Mouse (Mus musculus) left cerebral cortex, postnatal 4 days (tissue): ENCODE measurements around the gene Gstm4. TPM values are rescaled to one million over a fixed set of nuclear protein-coding genes. Genes with fewer than 3 reads are reported as not detected.
"Not testable (repeated sequence)": the region's sequence is repeated elsewhere in the genome, so short reads cannot be mapped to it uniquely, and the experiment has no call there.

ENCODE experiments used
- DNase-seq: peaks from one replicate; pipeline ENCODE4 v3.0.0-alpha.2; 2022
- intact Hi-C: fragments of 180-260 bp; cut with DNase I; formaldehyde crosslinking; loops from one replicate; pipeline ENCODE4 v1.15.1; 2025
- total RNA-seq, 2 experiments: library from RNA; stranded (reverse); gene quantifications; 2 replicates each; pipeline ENCODE4 v1.2.3; 2021

Gene Gstm4
- total RNA-seq, 2 experiments from 2014 or later: 10.3 to 10.9 TPM

- intact Hi-C loops: loop anchor here (5.0 kb wide), 1 partner anchor 77 kb away; the partner anchor contains the start of gene Gnai3
Measured at GRCm38 (mm10) chr3:108070295-108071293, 25.9 kb upstream of the Gstm4 start.

DNA sequence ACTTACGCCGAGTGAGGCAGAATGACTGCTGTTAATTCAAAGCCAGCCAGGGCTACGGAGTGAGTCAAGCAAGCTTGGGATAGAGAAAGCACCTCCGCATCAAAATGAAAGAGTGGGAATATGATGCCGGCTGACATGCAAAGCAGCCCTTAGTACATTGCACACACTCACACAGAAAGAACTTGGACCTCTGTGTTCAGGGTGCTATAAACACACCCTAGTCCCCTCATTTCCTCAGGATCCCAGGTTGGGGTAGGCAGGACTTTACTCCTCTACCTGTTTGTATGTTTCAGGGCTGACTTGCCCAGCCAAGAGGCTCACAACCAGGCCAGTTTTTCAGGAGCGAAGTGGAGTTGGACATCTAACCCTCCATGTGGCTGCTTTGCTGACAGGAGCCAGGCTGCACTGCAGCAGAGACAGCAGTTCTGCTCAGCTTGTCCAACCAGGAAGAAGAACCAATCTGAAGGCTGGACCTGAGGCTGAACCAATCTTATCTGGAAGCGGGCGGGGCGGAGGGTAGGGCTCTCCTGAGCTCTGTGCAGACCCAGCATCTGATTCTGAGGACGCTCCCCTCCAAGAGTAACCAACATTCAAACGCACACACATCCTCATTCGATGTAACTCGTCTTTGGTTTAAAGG lies 24.7 kb upstream of the Gstm4 start:
- DNase-seq: no peak
- intact Hi-C loops: no loop called here

More at GRCm38 (mm10) chr3:108070295-108071293, 25.9 kb upstream of the Gstm4 start:
- peak; percentile 58 for DNase-seq

- intact Hi-C loops: no loop called here
- DNase-seq: no peak
Measured at GRCm38 (mm10) chr3:108068826-108069225, 24.1 kb upstream of the Gstm4 start.

- no peak for DNase-seq
- intact Hi-C loops: no loop called here
Measured at GRCm38 (mm10) chr3:108067370-108067934, 22.8 kb upstream of the Gstm4 start.

- intact Hi-C loops: no loop called here
- no peak for DNase-seq
Measured at GRCm38 (mm10) chr3:108065551-108065950, 20.9 kb upstream of the Gstm4 start.

DNA sequence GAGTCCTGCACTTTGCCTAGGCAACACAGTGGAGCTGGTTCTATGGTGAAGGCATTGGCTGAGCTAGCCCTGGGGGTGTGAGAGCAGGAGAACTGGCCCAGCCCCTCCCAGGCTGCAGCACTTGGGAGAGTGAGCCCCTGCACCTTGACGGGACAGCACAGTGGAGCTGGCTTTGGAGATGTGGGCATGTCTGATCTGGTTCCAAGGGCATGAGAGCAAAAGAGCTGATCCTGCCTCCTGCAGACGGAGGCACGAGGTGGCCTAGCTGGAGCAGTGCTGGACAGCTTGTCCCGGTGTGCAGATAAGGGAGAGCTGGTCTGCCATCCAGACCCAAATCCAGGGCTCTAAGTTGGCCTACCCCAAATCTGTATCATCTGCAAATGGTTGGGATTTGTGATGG lies 20.0 kb upstream of the Gstm4 start:
- no peak for DNase-seq
- intact Hi-C loops: loop anchor here (5.0 kb wide), 1 partner anchor 367 kb away; the partner anchor contains the start of gene Ahcyl1

- intact Hi-C loops: loop anchor here (5.0 kb wide), 1 partner anchor 365 kb away; the partner anchor contains the start of gene Ahcyl1
- no peak for DNase-seq
Measured at GRCm38 (mm10) chr3:108062648-108063047, 18.0 kb upstream of the Gstm4 start.

GRCm38 (mm10) chr3:108061420-108061819 lies 16.7 kb upstream of the Gstm4 start:
- intact Hi-C loops: loop anchor here (2.0 to 5.0 kb wide), 2 partner anchors 195 to 364 kb away; partner anchors contain the start of gene Ahcyl1
- peak; percentile 31 for DNase-seq

DNA sequence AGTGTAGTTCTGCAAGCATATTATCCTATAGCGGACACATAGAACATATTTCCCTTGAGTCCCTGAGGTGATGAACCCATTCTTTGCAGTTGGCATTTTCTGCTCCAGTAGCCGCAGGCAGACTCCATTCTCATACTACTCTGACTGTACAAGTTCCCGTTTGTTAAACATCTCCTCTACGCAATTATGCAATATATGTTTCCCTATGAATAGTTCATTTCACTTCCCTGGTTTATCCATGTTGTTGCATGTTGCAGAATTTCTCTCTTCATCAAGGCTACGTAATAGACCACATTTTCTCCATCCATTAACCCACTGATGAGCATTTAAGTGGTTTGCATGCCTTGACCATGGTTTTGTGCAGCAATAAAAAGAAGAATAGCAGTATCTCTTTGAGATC lies 5.8 kb upstream of the Gstm4 start:
- DNase-seq: no peak
- intact Hi-C loops: no loop called here

GRCm38 (mm10) chr3:108048306-108048705 lies 3.6 kb upstream of the Gstm4 start:
- DNase-seq: no peak
- intact Hi-C loops: no loop called here

GRCm38 (mm10) chr3:108046944-108047655 lies 2.4 kb upstream of the Gstm4 start:
- DNase-seq: no peak
- intact Hi-C loops: no loop called here

DNA sequence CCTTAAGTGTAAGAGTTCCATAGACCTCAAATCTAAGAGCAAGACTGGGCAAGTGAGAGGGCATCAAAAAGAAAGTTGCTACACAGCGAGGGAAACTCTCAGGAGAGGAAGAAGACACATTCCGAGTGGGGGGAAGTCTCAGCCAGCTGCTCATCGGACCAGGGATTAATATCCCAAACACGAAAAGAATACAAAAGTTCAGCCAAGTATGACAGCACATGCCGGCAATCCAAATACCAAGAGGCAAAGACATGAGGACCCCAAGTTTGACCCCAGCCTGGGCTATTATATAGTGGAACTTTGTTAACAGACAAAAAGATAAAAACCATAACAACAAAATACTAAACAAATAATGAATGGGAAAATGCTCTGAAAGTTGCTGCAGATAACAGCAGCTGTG lies 11.5 kb downstream of the Gstm4 start:
- DNase-seq: no peak
- intact Hi-C loops: no loop called here

DNA sequence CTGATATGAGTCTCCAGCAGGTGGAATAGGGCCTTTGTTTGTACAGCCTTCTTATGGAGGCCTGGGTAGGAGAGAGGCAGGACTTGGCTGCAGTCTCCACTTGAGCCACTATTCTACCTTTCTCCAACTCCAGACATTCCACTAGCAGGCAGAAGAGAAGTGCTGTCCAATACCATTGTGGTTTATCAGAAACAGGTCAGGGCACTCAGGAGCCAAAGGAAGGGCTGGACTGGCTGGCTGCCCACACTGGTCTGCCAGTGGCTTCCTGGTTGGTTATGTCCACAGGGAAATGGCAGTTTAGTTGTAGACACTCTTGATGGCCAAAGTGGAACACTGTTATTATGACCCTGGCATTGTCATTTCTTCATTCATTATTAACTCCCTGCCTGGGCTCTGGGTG lies 12.6 kb downstream of the Gstm4 start:
- intact Hi-C loops: no loop called here
- DNase-seq: no peak

DNA sequence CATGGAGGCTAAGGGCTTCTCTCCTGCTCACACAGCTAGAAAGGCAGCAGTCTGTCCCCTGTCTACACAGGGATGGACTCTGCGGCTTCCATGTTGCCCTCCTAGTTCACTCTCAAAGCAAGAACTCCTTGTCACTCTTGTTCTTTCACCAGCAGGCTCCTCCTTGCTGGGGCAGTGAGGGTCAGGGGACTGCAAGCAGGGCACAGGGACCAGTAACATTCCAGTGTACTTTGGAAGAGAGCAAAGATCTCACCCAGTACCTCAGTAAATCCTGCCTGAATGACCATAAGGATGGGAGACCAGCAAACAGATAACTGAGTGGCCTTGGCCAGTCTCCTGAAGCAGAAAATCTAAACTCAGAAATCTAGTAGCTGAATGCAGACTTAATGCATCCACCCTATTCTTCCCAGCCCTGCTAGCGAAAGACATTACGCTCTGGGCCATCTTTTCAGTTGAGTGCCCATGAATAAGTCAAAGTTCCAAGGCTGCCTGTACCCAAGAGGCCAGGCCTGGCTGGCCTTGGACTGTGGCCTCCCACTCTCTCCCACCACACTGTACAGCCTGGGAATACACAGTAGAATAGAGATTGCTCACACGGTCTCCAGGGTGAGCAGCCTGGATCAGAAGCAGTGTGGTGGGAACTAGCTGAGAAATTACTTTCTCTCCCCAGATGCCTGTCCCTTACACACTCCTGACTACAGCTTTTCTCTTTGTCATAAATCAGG lies 15.9 kb downstream of the Gstm4 start:
- intact Hi-C loops: no loop called here
- no peak for DNase-seq

- intact Hi-C loops: no loop called here
Measured at GRCm38 (mm10) chr3:108026597-108026996, 18.1 kb downstream of the Gstm4 start.

GRCm38 (mm10) chr3:108026049-108026448 lies 18.6 kb downstream of the Gstm4 start:
- DNase-seq: no peak
- intact Hi-C loops: no loop called here

More at GRCm38 (mm10) chr3:108026597-108026996, 18.1 kb downstream of the Gstm4 start:
- no peak for DNase-seq

- DNase-seq: no peak
- intact Hi-C loops: no loop called here
Measured at GRCm38 (mm10) chr3:108025318-108025717, 19.4 kb downstream of the Gstm4 start.

DNA sequence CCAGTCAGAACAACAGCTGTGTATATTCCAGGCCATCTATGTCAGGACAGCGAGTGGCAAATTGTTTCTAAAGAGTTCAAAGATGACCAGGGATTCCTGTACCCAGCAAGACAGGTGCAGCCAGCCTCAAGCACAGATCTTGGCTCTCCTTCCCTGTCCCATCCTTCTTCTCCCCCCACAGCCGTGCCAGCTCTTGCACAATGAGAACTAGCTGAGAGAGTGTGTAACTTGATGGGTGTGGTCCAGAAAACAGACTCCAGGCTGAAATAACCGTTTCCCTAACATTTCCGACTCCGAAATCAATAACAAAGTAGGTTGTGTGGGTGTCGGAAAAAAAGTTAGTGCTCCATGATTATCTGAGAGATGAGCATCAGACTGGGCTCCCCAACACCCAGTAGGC lies 22.0 kb downstream of the Gstm4 start:
- intact Hi-C loops: no loop called here
- no peak for DNase-seq

DNA sequence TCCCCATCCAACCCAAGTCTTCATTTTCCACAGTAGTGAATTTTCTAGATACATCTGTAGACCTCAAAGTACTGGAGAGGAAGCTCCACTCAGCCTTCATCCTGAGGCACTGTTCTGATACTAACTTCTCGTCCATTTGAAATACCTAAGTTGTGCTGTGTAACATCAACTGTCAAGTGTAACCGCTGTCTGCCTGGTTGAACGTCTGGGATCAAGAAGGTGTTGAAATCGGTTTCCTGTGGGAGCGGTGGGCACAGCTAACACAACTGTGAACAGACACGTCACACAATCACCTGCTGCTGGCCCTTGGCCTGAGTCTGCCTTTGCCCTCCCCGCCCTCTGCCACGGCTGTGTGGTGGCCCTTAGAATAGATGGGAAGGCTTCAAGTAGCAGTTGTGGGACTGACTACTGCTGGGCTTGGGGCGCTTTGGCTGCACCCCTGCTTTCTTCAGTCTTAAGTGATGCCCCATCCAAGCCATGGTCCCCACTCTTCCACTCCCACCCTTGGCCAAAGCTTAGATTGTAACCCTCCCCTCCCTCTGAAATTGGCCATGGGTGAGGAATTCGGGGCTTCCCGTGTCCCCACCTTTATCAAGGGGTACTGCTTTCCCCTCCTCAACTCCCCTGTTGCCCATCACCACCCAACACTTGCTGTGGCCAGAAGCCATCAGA lies 24.2 kb downstream of the Gstm4 start:
- intact Hi-C loops, DNase-seq: not testable (repeated sequence)
